Comparison of ENCODE assay signal across 8 mouse cellular contexts in the genomic region with DNA sequence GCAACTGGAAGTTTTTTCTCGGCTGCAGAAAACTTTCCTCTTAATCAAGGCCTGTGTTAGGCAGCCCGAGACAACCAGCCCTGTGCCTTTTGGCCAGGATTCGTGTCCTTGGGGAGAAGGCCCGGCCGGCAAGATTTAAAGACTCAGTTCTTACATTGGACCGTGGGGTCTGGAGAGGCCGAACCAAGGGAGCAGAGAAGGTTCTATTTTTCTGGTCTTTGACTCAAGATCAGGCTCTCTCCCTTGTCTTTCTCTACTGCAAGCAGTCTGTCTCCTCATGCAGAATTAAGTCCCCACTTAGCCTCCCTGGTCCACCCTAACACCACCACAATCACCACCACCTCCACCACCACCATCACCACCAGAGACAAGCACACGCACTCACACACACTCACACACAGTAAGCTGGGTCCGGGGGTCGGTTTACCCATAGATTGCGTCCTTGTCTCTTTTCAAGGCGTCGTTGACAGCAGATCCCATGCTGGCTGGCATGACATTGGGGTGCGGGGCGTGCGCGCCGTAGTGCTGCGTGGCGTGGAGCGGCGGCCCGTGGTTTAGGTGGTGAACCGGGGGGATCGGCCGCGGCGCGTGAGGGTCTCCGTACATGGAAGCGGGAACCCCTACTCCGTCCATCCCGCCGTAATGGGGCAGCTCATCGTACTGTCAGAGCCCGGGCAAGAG. TPM values are rescaled to one million over a fixed set of nuclear protein-coding genes. Genes with fewer than 3 reads are reported as not detected.
DNase-seq lines count a peak whose midpoint lies in the region; ATAC-seq and TF ChIP-seq lines count a peak whose summit lies in the region.

No protein-coding gene starts in this region.

- H3K36me3 ChIP-seq in hindbrain, embryonic 10.5 days: peaks cover 32% of the 10 kb centered on the region
- H3K36me3 ChIP-seq in liver, embryonic 15.5 days (replicated peaks): no peaks in the 10 kb centered on the region
- no peaks in the 10 kb centered on the region for H3K36me3 ChIP-seq in stomach, embryonic 16.5 days (ENCODE audit: control insufficient read depth, insufficient read depth, low read length)

- H3K4me3 ChIP-seq in layer of hippocampus, adult 2 months: peak overlapping the region; percentile 62
- peak overlapping the region; percentile 90 for H3K4me3 ChIP-seq in hindbrain, embryonic 10.5 days
- H3K4me3 ChIP-seq in liver, embryonic 15.5 days (replicated peaks): peak overlapping the region; percentile 54
- H3K4me3 ChIP-seq in stomach, embryonic 16.5 days (replicated peaks; ENCODE audit: low read length): peak overlapping the region; percentile 67

- no peak for ATAC-seq in liver, embryonic 15.5 days (ENCODE audit: insufficient read depth)
- ATAC-seq in stomach, embryonic 16.5 days (ENCODE audit: insufficient read depth, low FRiP score): no peak

- peak overlapping the region; percentile 91 for H3K27ac ChIP-seq in layer of hippocampus, adult 2 months
- H3K27ac ChIP-seq in hindbrain, embryonic 10.5 days: peak overlapping the region; percentile 98
- no peak overlapping the region for H3K27ac ChIP-seq in liver, embryonic 15.5 days (replicated peaks)
- peak overlapping the region; percentile 99 for H3K27ac ChIP-seq in stomach, embryonic 16.5 days (ENCODE audit: low read length)

- DNase-seq in layer of hippocampus, adult 2 months (ENCODE audit: low spot score in 2 of 2): no peak
- DNase-seq in layer of hippocampus, adult 11-12 months (ENCODE audit: low spot score): no peak
- DNase-seq in embryo, embryonic 9.5 days (ENCODE audit: extremely low spot score): peak; percentile 41
- DNase-seq in hindbrain, embryonic 10.5 days (ENCODE audit: low spot score): peak; percentile 44
- DNase-seq in spleen, postnatal 10 days (ENCODE audit: low spot score in 2 of 2): no peak
- no peak for DNase-seq in B cell, adult 2 months

- no peak overlapping the region for H3K9ac ChIP-seq in liver, embryonic 15.5 days
- H3K9ac ChIP-seq in stomach, embryonic 16.5 days (ENCODE audit: low read length): peak overlapping the region; percentile 96

- peak overlapping the region; percentile 64 for H3K4me2 ChIP-seq in liver, embryonic 15.5 days
- H3K4me2 ChIP-seq in stomach, embryonic 16.5 days (ENCODE audit: low read depth, low read length): peak overlapping the region; percentile 81

- no peaks in the 10 kb centered on the region for H3K9me3 ChIP-seq in hindbrain, embryonic 10.5 days
- H3K9me3 ChIP-seq in liver, embryonic 15.5 days (replicated peaks): no peaks in the 10 kb centered on the region
- no peaks in the 10 kb centered on the region for H3K9me3 ChIP-seq in stomach, embryonic 16.5 days (replicated peaks; ENCODE audit: control insufficient read depth, low read length)

- under 1% methylated on average over 36 of the region's 36 CpGs for WGBS in hindbrain, embryonic 10.5 days
- 2% methylated on average over 36 of the region's 36 CpGs for WGBS in liver, embryonic 15.5 days (ENCODE audit: insufficient replicate concordance)
- WGBS in stomach, embryonic 16.5 days: under 1% methylated on average over 36 of the region's 36 CpGs

- no peak for TF ChIP-seq CTCF in layer of hippocampus, adult 2 months (conservative IDR thresholded peaks at IDR 0.05)

- H3K27me3 ChIP-seq in hindbrain, embryonic 10.5 days (ENCODE audit: insufficient read depth, poor library complexity, severe bottlenecking): peaks cover 19% of the 10 kb centered on the region
- H3K27me3 ChIP-seq in liver, embryonic 15.5 days: peaks cover 96% of the 10 kb centered on the region
- no peaks in the 10 kb centered on the region for H3K27me3 ChIP-seq in stomach, embryonic 16.5 days (ENCODE audit: control insufficient read depth, insufficient read depth, low read length)

- H3K4me1 ChIP-seq in hindbrain, embryonic 10.5 days (replicated peaks): peaks cover 51% of the 10 kb centered on the region
- no peaks in the 10 kb centered on the region; the same call in none of the 2 replicates for H3K4me1 ChIP-seq in liver, embryonic 15.5 days (replicated peaks)
- H3K4me1 ChIP-seq in stomach, embryonic 16.5 days (ENCODE audit: control insufficient read depth, insufficient read depth, low read length): peaks cover 15% of the 10 kb centered on the region; the same call in 1 of the 2 replicates

RNA-seq across cellular contexts. Expression of a gene that starts 2.7 kb away (rescaled TPM):
- 10 to 100 TPM; 43.2 to 45.9 TPM for total RNA-seq in layer of hippocampus, adult 2 months (2021)
- polyA plus RNA-seq in hindbrain, embryonic 10.5 days (2016; fragmentation: Nextera tagmentation; extraction: Ambion mirVana): 61.3 and 91.1 TPM in 2 replicates
- polyA plus RNA-seq in liver, embryonic 15.5 days (2015; fragmentation: Nextera tagmentation; extraction: Ambion mirVana): 1.4 and 2.3 TPM in 2 replicates
- 42.8 and 43.3 TPM in 2 replicates for polyA plus RNA-seq in stomach, embryonic 16.5 days (2015; fragmentation: Nextera tagmentation; extraction: Ambion mirVana)

Comparison
In these comparisons a context has a peak if more than half of its experiments do, and no peak if none do; other contexts are left out.
1. DNase-seq: peak in embryo, embryonic 9.5 days (single experiment) and hindbrain, embryonic 10.5 days (single experiment); none in layer of hippocampus, adult 2 months (0 of 2), layer of hippocampus, adult 11-12 months (single experiment), spleen, postnatal 10 days (0 of 2) and B cell, adult 2 months (0 of 2).
2. RNA of a gene that starts 2.7 kb away (polyA plus RNA-seq): 61.3 to 91.1 TPM in hindbrain, embryonic 10.5 days and 42.8 to 43.3 TPM in stomach, embryonic 16.5 days; 1.4 to 2.3 TPM in liver, embryonic 15.5 days; every median in the first group is over 10 times any median in the second.
3. Peak in every context shown above with its lines, with median percentiles within 50 percentile points of each other: H3K4me3 ChIP-seq.